Mouse (Mus musculus): Measurements from ENCODE around the gene Tcf19. TPM values are rescaled to one million over a fixed set of nuclear protein-coding genes. Genes with fewer than 3 reads are reported as not detected.

Gene Tcf19
- polyA plus RNA-seq, 1 experiment from 2014 or later = 32.7 TPM

- Histone ChIP-seq H3K36me3 (ENCODE audit: control insufficient read depth, insufficient read depth, low read length) (no peaks in the 10 kb centered on the region), H3K4me2 (replicated peaks; ENCODE audit: low read depth) (no peak overlapping the region), H3K9ac (ENCODE audit: low read length) (no peak overlapping the region), H3K9me3 (ENCODE audit: control insufficient read depth, low read length) (no peaks in the 10 kb centered on the region), H3K4me1 (replicated peaks; ENCODE audit: control insufficient read depth, insufficient read depth) (no peaks in the 10 kb centered on the region), H3K4me3 (ENCODE audit: low read depth, low read length) (no peak overlapping the region), H3K27me3 (ENCODE audit: control insufficient read depth, insufficient read depth, low read length) (no peaks in the 10 kb centered on the region), H3K27ac (replicated peaks) (no peak overlapping the region)
- no peak for TF ChIP-seq CTCF (IDR thresholded peaks at IDR 0.05; ENCODE audit: low read depth)
- no peak for TF ChIP-seq EP300 (optimal IDR thresholded peaks at IDR 0.05)
- DNase-seq (ENCODE audit: low spot score) (no peak), ATAC-seq (ENCODE audit: low FRiP score, low TSS enrichment) (no peak)
- WGBS = 48% methylated on average over 8 of the region's 8 CpGs
These were observed 11.8 kb downstream of the Tcf19 start for GRCm38 (mm10) chr17:35504628-35505481.

GRCm38 (mm10) chr17:35503849-35504248, 12.8 kb downstream of the Tcf19 start:
- no peaks in the 10 kb centered on the region for H3K27me3 ChIP-seq (ENCODE audit: control insufficient read depth, insufficient read depth, low read length)
- WGBS = 40% methylated on average over 5 of the region's 5 CpGs
- no peak overlapping the region for H3K4me2 ChIP-seq (replicated peaks; ENCODE audit: low read depth)
- no peak overlapping the region for H3K27ac ChIP-seq (replicated peaks)
- no peak overlapping the region for H3K4me3 ChIP-seq (ENCODE audit: low read depth, low read length)
- TF ChIP-seq EP300 (optimal IDR thresholded peaks at IDR 0.05) (no peak), CTCF (IDR thresholded peaks at IDR 0.05; ENCODE audit: low read depth) (no peak)
- ATAC-seq (ENCODE audit: low FRiP score, low TSS enrichment) (no peak), DNase-seq (ENCODE audit: low spot score) (no peak)
- H3K4me1 ChIP-seq (replicated peaks; ENCODE audit: control insufficient read depth, insufficient read depth) = no peaks in the 10 kb centered on the region
- H3K36me3 ChIP-seq (ENCODE audit: control insufficient read depth, insufficient read depth, low read length) = no peaks in the 10 kb centered on the region
- H3K9ac ChIP-seq (ENCODE audit: low read length) = no peak overlapping the region
- no peaks in the 10 kb centered on the region for H3K9me3 ChIP-seq (ENCODE audit: control insufficient read depth, low read length)

GRCm38 (mm10) chr17:35502762-35503161, 13.9 kb downstream of the Tcf19 start:
- DNase-seq (ENCODE audit: low spot score) (no peak), ATAC-seq (ENCODE audit: low FRiP score, low TSS enrichment) (no peak)
- Histone ChIP-seq H3K4me2 (replicated peaks; ENCODE audit: low read depth) (no peak overlapping the region), H3K9ac (ENCODE audit: low read length) (no peak overlapping the region), H3K27ac (replicated peaks) (no peak overlapping the region), H3K27me3 (ENCODE audit: control insufficient read depth, insufficient read depth, low read length) (no peaks in the 10 kb centered on the region), H3K4me1 (replicated peaks; ENCODE audit: control insufficient read depth, insufficient read depth) (no peaks in the 10 kb centered on the region), H3K9me3 (ENCODE audit: control insufficient read depth, low read length) (no peaks in the 10 kb centered on the region), H3K36me3 (ENCODE audit: control insufficient read depth, insufficient read depth, low read length) (no peaks in the 10 kb centered on the region), H3K4me3 (ENCODE audit: low read depth, low read length) (no peak overlapping the region)
- TF ChIP-seq CTCF (IDR thresholded peaks at IDR 0.05; ENCODE audit: low read depth) (no peak), EP300 (optimal IDR thresholded peaks at IDR 0.05) (no peak)
- 61% methylated on average over 5 of the region's 5 CpGs for WGBS

- no peak overlapping the region for H3K9ac ChIP-seq (ENCODE audit: low read length)
- no peaks in the 10 kb centered on the region for H3K4me1 ChIP-seq (replicated peaks; ENCODE audit: control insufficient read depth, insufficient read depth)
- H3K36me3 ChIP-seq (ENCODE audit: control insufficient read depth, insufficient read depth, low read length) = no peaks in the 10 kb centered on the region
- H3K9me3 ChIP-seq (ENCODE audit: control insufficient read depth, low read length) = no peaks in the 10 kb centered on the region
- no peak overlapping the region for H3K27ac ChIP-seq (replicated peaks)
- DNase-seq (ENCODE audit: low spot score) = no peak
- H3K4me2 ChIP-seq (replicated peaks; ENCODE audit: low read depth) = no peak overlapping the region
- H3K27me3 ChIP-seq (ENCODE audit: control insufficient read depth, insufficient read depth, low read length) = no peaks in the 10 kb centered on the region
- no peak for ATAC-seq (ENCODE audit: low FRiP score, low TSS enrichment)
- no peak overlapping the region for H3K4me3 ChIP-seq (ENCODE audit: low read depth, low read length)
- WGBS = 18% methylated on average over 6 of the region's 6 CpGs
- TF ChIP-seq CTCF (IDR thresholded peaks at IDR 0.05; ENCODE audit: low read depth) (no peak), EP300 (optimal IDR thresholded peaks at IDR 0.05) (no peak)
These were observed 14.4 kb downstream of the Tcf19 start for GRCm38 (mm10) chr17:35502226-35502625.

- H3K9me3 ChIP-seq (ENCODE audit: control insufficient read depth, low read length) = no peaks in the 10 kb centered on the region
- H3K4me3 ChIP-seq (ENCODE audit: low read depth, low read length) = no peak overlapping the region
- no peak overlapping the region for H3K4me2 ChIP-seq (replicated peaks; ENCODE audit: low read depth)
- WGBS = 96% methylated on average over 7 of the region's 7 CpGs
- no peak for TF ChIP-seq EP300 (optimal IDR thresholded peaks at IDR 0.05)
- TF ChIP-seq CTCF (IDR thresholded peaks at IDR 0.05; ENCODE audit: low read depth) = no peak
- no peak overlapping the region for H3K27ac ChIP-seq (replicated peaks)
- no peak for DNase-seq (ENCODE audit: low spot score)
- no peaks in the 10 kb centered on the region for H3K36me3 ChIP-seq (ENCODE audit: control insufficient read depth, insufficient read depth, low read length)
- no peaks in the 10 kb centered on the region for H3K27me3 ChIP-seq (ENCODE audit: control insufficient read depth, insufficient read depth, low read length)
- no peaks in the 10 kb centered on the region for H3K4me1 ChIP-seq (replicated peaks; ENCODE audit: control insufficient read depth, insufficient read depth)
- H3K9ac ChIP-seq (ENCODE audit: low read length) = no peak overlapping the region
- no peak for ATAC-seq (ENCODE audit: low FRiP score, low TSS enrichment)
These were observed 19.5 kb downstream of the Tcf19 start for GRCm38 (mm10) chr17:35497124-35497523.

GRCm38 (mm10) chr17:35490320-35490719, 26.3 kb downstream of the Tcf19 start:
- Histone ChIP-seq H3K4me1 (replicated peaks; ENCODE audit: control insufficient read depth, insufficient read depth) (no peaks in the 10 kb centered on the region), H3K9me3 (ENCODE audit: control insufficient read depth, low read length) (no peaks in the 10 kb centered on the region), H3K4me2 (replicated peaks; ENCODE audit: low read depth) (no peak overlapping the region), H3K36me3 (ENCODE audit: control insufficient read depth, insufficient read depth, low read length) (no peaks in the 10 kb centered on the region), H3K4me3 (ENCODE audit: low read depth, low read length) (no peak overlapping the region), H3K27me3 (ENCODE audit: control insufficient read depth, insufficient read depth, low read length) (no peaks in the 10 kb centered on the region), H3K9ac (ENCODE audit: low read length) (no peak overlapping the region), H3K27ac (replicated peaks) (no peak overlapping the region)
- ATAC-seq (ENCODE audit: low FRiP score, low TSS enrichment) (no peak), DNase-seq (ENCODE audit: low spot score) (no peak)
- TF ChIP-seq EP300 (optimal IDR thresholded peaks at IDR 0.05) (no peak), CTCF (IDR thresholded peaks at IDR 0.05; ENCODE audit: low read depth) (no peak)
- WGBS = 60% methylated on average over 5 of the region's 5 CpGs

All from stomach, postnatal 0 days (tissue).